In genomic region chr12:111537341-111537740, GRCm38 (mm10) we compare ENCODE assay signal across 8 mouse cellular contexts. TPM values are rescaled to one million over a fixed set of nuclear protein-coding genes. Genes with fewer than 3 reads are reported as not detected.
A peak's percentile ranks its signal among the peaks of the same experiment; 100 is the strongest.
DNase-seq lines count a peak whose midpoint lies in the region; ATAC-seq and TF ChIP-seq lines count a peak whose summit lies in the region.

No protein-coding gene starts in this region.

- peak; percentile 42 for ATAC-seq in forebrain, embryonic 15.5 days (replicated peaks)
- ATAC-seq in neural tube, embryonic 14.5 days (ENCODE audit: low read depth), result peak; percentile 45

- TF ChIP-seq CTCF in kidney, adult 2 months (conservative IDR thresholded peaks at IDR 0.05; ENCODE audit: insufficient read depth, insufficient read length, low read depth, low read length), result no peak
- TF ChIP-seq CTCF in liver, adult 2 months (IDR thresholded peaks at IDR 0.05; ENCODE audit: low read depth, low read length), result no peak

- H3K4me1 ChIP-seq in kidney, adult 2 months (ENCODE audit: control insufficient read depth, insufficient read depth, low read length), result peaks cover 12% of the 10 kb centered on the region; the same call in 1 of the 2 replicates
- no peaks in the 10 kb centered on the region; the same call in 1 of the 2 replicates for H3K4me1 ChIP-seq in brown adipose tissue, adult 24 weeks (ENCODE audit: control insufficient read depth, insufficient read depth, insufficient read length, low read length)
- peaks cover 34% of the 10 kb centered on the region for H3K4me1 ChIP-seq in forebrain, embryonic 15.5 days
- H3K4me1 ChIP-seq in liver, adult 2 months (ENCODE audit: control insufficient read depth, insufficient read depth, low read length), result peaks cover 28% of the 10 kb centered on the region
- peaks cover 16% of the 10 kb centered on the region for H3K4me1 ChIP-seq in neural tube, embryonic 14.5 days (ENCODE audit: control insufficient read depth, insufficient read depth, low read length)

- H3K4me3 ChIP-seq in kidney, adult 2 months (ENCODE audit: insufficient read depth, low read depth, low read length), result peak overlapping the region; percentile 97
- peak overlapping the region; percentile 84 for H3K4me3 ChIP-seq in brown adipose tissue, adult 24 weeks (ENCODE audit: insufficient read depth, low read depth, low read length)
- H3K4me3 ChIP-seq in forebrain, embryonic 15.5 days, result peak overlapping the region; percentile 85
- peak overlapping the region; percentile 90 for H3K4me3 ChIP-seq in liver, adult 2 months (ENCODE audit: insufficient read depth, low read depth, low read length)
- H3K4me3 ChIP-seq in neural tube, embryonic 14.5 days (ENCODE audit: low read depth, low read length), result peak overlapping the region; percentile 96

- no peaks in the 10 kb centered on the region for H3K9me3 ChIP-seq in forebrain, embryonic 15.5 days
- no peaks in the 10 kb centered on the region for H3K9me3 ChIP-seq in neural tube, embryonic 14.5 days (ENCODE audit: control insufficient read depth, low read length)

- peak overlapping the region; percentile 98 for H3K27ac ChIP-seq in kidney, adult 2 months (ENCODE audit: insufficient read depth, low read depth, low read length)
- H3K27ac ChIP-seq in brown adipose tissue, adult 24 weeks (replicated peaks; ENCODE audit: low read depth, low read length), result peak overlapping the region; percentile 94
- peak overlapping the region; percentile 93 for H3K27ac ChIP-seq in forebrain, embryonic 15.5 days (replicated peaks)
- H3K27ac ChIP-seq in liver, adult 2 months (replicated peaks; ENCODE audit: insufficient read depth, low read depth, low read length), result peak overlapping the region; percentile 97
- H3K27ac ChIP-seq in neural tube, embryonic 14.5 days (ENCODE audit: low read depth, low read length), result peak overlapping the region; percentile 95

- H3K36me3 ChIP-seq in kidney, adult 2 months (ENCODE audit: control insufficient read depth, insufficient read depth, low read length), result peaks cover 16% of the 10 kb centered on the region
- H3K36me3 ChIP-seq in forebrain, embryonic 15.5 days, result peaks cover 32% of the 10 kb centered on the region
- peaks cover 31% of the 10 kb centered on the region for H3K36me3 ChIP-seq in liver, adult 2 months (ENCODE audit: control insufficient read depth, insufficient read depth, low read length)
- peaks cover 32% of the 10 kb centered on the region for H3K36me3 ChIP-seq in neural tube, embryonic 14.5 days (ENCODE audit: control insufficient read depth, insufficient read depth, low read length)

- H3K9ac ChIP-seq in forebrain, embryonic 15.5 days (replicated peaks), result peak overlapping the region; percentile 97
- H3K9ac ChIP-seq in liver, adult 2 months (ENCODE audit: low read depth, low read length), result peak overlapping the region; percentile 97
- peak overlapping the region; percentile 98 for H3K9ac ChIP-seq in neural tube, embryonic 14.5 days (replicated peaks; ENCODE audit: low read depth, low read length)

- peak overlapping the region; percentile 78 for H3K4me2 ChIP-seq in forebrain, embryonic 15.5 days (replicated peaks)
- peak overlapping the region; percentile 70 for H3K4me2 ChIP-seq in neural tube, embryonic 14.5 days (ENCODE audit: low read depth, low read length)

- WGBS in kidney, adult 2 months, result under 1% methylated on average over 22 of the region's 22 CpGs
- WGBS in forebrain, embryonic 15.5 days, result 0% methylated on average over 22 of the region's 22 CpGs
- WGBS in liver, adult 2 months, result under 1% methylated on average over 22 of the region's 22 CpGs
- under 1% methylated on average over 22 of the region's 22 CpGs for WGBS in neural tube, embryonic 14.5 days

- H3K79me2 ChIP-seq in liver, adult 2 months (ENCODE audit: control insufficient read depth, insufficient read depth, low read length), result peaks cover 13% of the 10 kb centered on the region; the same call in 1 of the 2 replicates

- no peaks in the 10 kb centered on the region for H3K27me3 ChIP-seq in kidney, adult 2 months (replicated peaks; ENCODE audit: control insufficient read depth, insufficient read depth, low read length)
- H3K27me3 ChIP-seq in forebrain, embryonic 15.5 days, result no peaks in the 10 kb centered on the region
- no peaks in the 10 kb centered on the region for H3K27me3 ChIP-seq in liver, adult 2 months (ENCODE audit: control insufficient read depth, insufficient read depth, low read length)
- no peaks in the 10 kb centered on the region; the same call in 1 of the 2 replicates for H3K27me3 ChIP-seq in neural tube, embryonic 14.5 days (ENCODE audit: control insufficient read depth, insufficient read depth, low read length)

- TF ChIP-seq POLR2A in kidney, adult 2 months (IDR thresholded peaks at IDR 0.05; ENCODE audit: low read depth, low read length), result no peak
- no peak for TF ChIP-seq POLR2A in liver, adult 2 months (IDR thresholded peaks at IDR 0.05; ENCODE audit: extremely low read depth, insufficient read depth, low read length)

- no peak for DNase-seq in kidney, adult 2 months
- no peak for DNase-seq in kidney, postnatal 14 days
- DNase-seq in liver, adult 2 months (ENCODE audit: extremely low read depth, low read depth, low spot score), result no peak
- DNase-seq in B cell, adult 2 months, result no peak
- no peak for DNase-seq in spleen, postnatal 36 days (ENCODE audit: low spot score in 2 of 2)

RNA-seq across cellular contexts. Expression of gene Eif5, which starts 0.5 kb away (rescaled TPM):
- polyA plus RNA-seq in kidney, adult 2 months (2012; rRNA removed), result 90.3 and 91.1 TPM in 2 replicates
- polyA plus RNA-seq in brown adipose tissue, adult 24 weeks (2012; ENCODE audit: insufficient read depth, insufficient read length, missing spikeins), result 216 and 330 TPM in 2 replicates
- 620 and 638 TPM in 2 replicates for polyA plus RNA-seq in forebrain, embryonic 15.5 days (2015; fragmentation: Nextera tagmentation; extraction: Ambion mirVana)
- 94.2 and 121 TPM in 2 replicates for total RNA-seq in liver, adult 2 months (2014; rRNA removed)
- 93.7 and 96.3 TPM in 2 replicates for polyA plus RNA-seq in liver, adult 2 months (2012; rRNA removed)
- 518 and 558 TPM in 2 replicates for polyA plus RNA-seq in neural tube, embryonic 14.5 days (2014; fragmentation: Nextera tagmentation; extraction: Ambion mirVana)

RNA-seq across cellular contexts. Expression of gene Mark3, which starts 37.0 kb away (rescaled TPM):
- polyA plus RNA-seq in kidney, adult 2 months (2012; rRNA removed), result 33.7 and 37.4 TPM in 2 replicates
- 25.9 and 31.0 TPM in 2 replicates for polyA plus RNA-seq in brown adipose tissue, adult 24 weeks (2012; ENCODE audit: insufficient read depth, insufficient read length, missing spikeins)
- 46.1 and 54.4 TPM in 2 replicates for polyA plus RNA-seq in forebrain, embryonic 15.5 days (2015; fragmentation: Nextera tagmentation; extraction: Ambion mirVana)
- total RNA-seq in liver, adult 2 months (2014; rRNA removed), result 26.4 and 30.9 TPM in 2 replicates
- 14.3 and 15.9 TPM in 2 replicates for polyA plus RNA-seq in liver, adult 2 months (2012; rRNA removed)
- polyA plus RNA-seq in neural tube, embryonic 14.5 days (2014; fragmentation: Nextera tagmentation; extraction: Ambion mirVana), result 78.1 and 83.7 TPM in 2 replicates

RNA-seq across cellular contexts. Expression of gene Gm266, which starts 51.7 kb away (rescaled TPM):
- 2.8 and 4.3 TPM in 2 replicates for polyA plus RNA-seq in kidney, adult 2 months (2012; rRNA removed)
- polyA plus RNA-seq in brown adipose tissue, adult 24 weeks (2012; ENCODE audit: insufficient read depth, insufficient read length, missing spikeins), result not detected in 2 replicates
- polyA plus RNA-seq in forebrain, embryonic 15.5 days (2015; fragmentation: Nextera tagmentation; extraction: Ambion mirVana), result 0.55 and 0.79 TPM in 2 replicates
- total RNA-seq in liver, adult 2 months (2014; rRNA removed), result not detected in 2 replicates
- not detected in 2 replicates for polyA plus RNA-seq in liver, adult 2 months (2012; rRNA removed)
- 1.3 and 1.5 TPM in 2 replicates for polyA plus RNA-seq in neural tube, embryonic 14.5 days (2014; fragmentation: Nextera tagmentation; extraction: Ambion mirVana)
